22 mouse cellular contexts compared by ENCODE assay signal in genomic region chr5:119704900-119705299, GRCm38 (mm10). TPM values are rescaled to one million over a fixed set of nuclear protein-coding genes. Genes with fewer than 3 reads are reported as not detected.
"Had no signal": no experiment of that assay in that cellular context is flagged by ENCODE, and none has a peak within 500 bp of the region (broad histone marks: within the 10 kb centered on the region; RNA-seq: fewer than 3 reads in every experiment).

No protein-coding gene starts in this region.

- H3K9ac ChIP-seq: limb, embryonic 13.5 days; liver, embryonic 12.5 days; liver, embryonic 15.5 days; lung, embryonic 15.5 days; midbrain, embryonic 12.5 days; neural tube, embryonic 13.5 days had no signal

- DNase-seq: kidney, adult 18-20 months; kidney, adult 9 months; kidney, postnatal 36 days; liver; lung, adult 18-20 months; lung, postnatal 10 days; lung, postnatal 36 days; right cerebral cortex, postnatal 14 days; right cerebral cortex, postnatal 4 days; thymus, postnatal 25 days had no signal

- H3K4me3 ChIP-seq: limb, embryonic 10.5 days; limb, embryonic 13.5 days; liver, embryonic 12.5 days; liver, embryonic 15.5 days; lung, embryonic 15.5 days; midbrain, embryonic 12.5 days; myocyte; neural tube, embryonic 13.5 days had no signal

- H3K4me2 ChIP-seq: limb, embryonic 13.5 days; liver, embryonic 12.5 days; liver, embryonic 15.5 days; lung, embryonic 15.5 days; midbrain, embryonic 12.5 days; neural tube, embryonic 13.5 days had no signal

- ATAC-seq: liver, embryonic 12.5 days; midbrain, embryonic 16.5 days had no signal

- H3K27ac ChIP-seq: limb, embryonic 10.5 days; limb, embryonic 13.5 days; liver, embryonic 12.5 days; liver, embryonic 15.5 days; lung, embryonic 15.5 days; midbrain, embryonic 12.5 days; neural tube, embryonic 13.5 days had no signal

- H3K4me1 ChIP-seq: liver, embryonic 12.5 days; liver, embryonic 15.5 days; lung, embryonic 15.5 days had no signal

- H3K36me3 ChIP-seq: limb, embryonic 10.5 days; limb, embryonic 13.5 days; liver, embryonic 12.5 days; liver, embryonic 15.5 days; lung, embryonic 15.5 days; midbrain, embryonic 12.5 days; neural tube, embryonic 13.5 days had no signal

- H3K9me3 ChIP-seq: limb, embryonic 10.5 days; liver, embryonic 15.5 days; lung, embryonic 15.5 days; midbrain, embryonic 12.5 days; neural tube, embryonic 13.5 days had no signal

RNA-seq across cellular contexts. Expression of gene Tbx3, which starts 34.4 kb away (rescaled TPM):
- total RNA-seq: megakaryocyte-erythroid progenitor cell, adult 5-6 weeks; monocyte, adult 5-6 weeks; neutrophil, adult 5-6 weeks had no signal
